Mouse (Mus musculus): ENCODE results near the gene Coro1b.

The Coro1b gene

DNA sequence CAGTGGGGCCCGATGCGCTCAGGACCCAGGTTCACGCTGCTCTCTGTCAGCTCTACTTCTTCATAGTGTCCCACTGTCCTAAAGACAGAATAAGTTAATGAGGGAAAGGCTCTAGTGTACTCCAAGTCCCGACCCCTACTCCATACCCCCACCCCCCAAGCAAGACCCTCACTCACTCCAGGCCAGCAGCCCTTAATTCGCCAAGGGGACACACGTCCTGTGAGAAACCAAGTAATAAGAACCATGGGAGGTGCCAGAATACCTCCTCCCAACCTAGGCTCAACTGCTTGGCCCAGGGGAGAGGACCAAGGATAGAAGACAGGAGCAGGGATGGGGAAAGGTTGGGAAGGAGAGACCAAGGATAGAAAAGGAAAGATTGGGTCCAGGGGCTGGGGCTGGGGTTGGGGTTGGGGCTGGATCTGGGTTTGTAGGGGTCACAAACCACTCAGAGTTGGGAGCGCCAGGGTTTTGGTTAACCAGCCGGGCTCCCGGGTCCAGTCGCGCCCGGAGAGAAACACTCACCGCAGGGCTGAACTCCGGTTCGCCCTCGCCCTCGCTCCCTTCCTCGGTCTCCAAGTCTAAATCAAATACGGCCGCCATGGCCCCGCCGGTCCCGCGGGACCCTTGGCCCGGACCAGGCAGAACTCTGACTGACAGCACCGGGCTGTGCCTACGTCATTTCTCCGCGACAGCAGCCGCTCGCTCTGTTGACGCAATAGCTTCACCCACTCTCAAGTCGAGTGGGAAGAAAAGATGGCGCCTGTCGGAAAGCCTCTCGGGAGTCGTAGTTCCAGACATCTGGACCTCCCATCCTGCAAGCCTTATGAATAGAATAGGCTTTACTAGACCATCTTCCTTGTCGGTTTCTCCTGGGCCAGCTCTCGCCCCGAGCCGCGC is 14.5 kb downstream of the Coro1b start, which contains the start of gene Rps6kb2:
TSS of gene Rps6kb2 (minus strand) at position 709 of the 897 bp plus-strand sequence.
- peak; percentile 97 for DNase-seq

GRCm38 (mm10) chr19:4163543-4163887 is 15.1 kb downstream of the Coro1b start:
- DNase-seq = no peak

DNA sequence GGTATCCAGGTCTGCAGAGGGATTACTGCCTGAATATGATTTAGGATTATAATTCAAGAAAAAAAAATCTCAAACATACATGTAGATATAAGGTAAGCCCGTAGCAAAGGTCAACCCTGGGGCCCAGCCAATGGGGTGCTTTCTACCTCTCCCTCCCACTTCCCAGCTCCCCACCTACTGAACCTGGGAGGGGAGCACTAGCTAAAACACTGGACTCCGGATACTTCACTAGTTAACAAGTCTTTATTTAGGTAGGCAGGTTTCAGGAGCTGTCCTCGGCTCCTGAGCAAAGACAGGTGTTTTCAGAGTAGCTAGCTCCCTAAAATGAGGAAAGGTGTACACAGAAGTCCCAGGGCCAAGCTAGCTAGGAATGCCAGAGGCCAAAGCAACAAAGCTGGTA is 15.7 kb downstream of the Coro1b start:
- DNase-seq = no peak

DNA sequence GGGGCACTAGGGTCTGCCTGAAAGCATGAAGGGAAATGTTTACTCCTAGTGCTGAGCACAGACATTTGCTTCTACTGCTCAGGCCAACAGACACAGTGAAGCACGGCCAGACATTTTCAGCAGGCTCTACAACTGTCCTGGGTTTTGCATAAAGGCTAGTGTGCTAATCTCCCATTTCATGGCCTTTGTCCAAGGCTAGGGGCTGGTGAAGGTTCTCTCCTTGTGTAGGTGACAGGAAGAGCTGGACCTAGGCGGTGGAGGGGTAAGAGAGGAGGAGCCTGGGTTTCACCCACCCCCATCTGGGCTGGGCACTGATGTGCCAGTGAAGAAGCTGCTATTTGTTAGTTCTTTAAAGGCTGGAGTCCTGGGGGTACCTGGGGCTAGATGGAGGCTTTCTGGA is 16.3 kb downstream of the Coro1b start:
- DNase-seq = no peak

DNA sequence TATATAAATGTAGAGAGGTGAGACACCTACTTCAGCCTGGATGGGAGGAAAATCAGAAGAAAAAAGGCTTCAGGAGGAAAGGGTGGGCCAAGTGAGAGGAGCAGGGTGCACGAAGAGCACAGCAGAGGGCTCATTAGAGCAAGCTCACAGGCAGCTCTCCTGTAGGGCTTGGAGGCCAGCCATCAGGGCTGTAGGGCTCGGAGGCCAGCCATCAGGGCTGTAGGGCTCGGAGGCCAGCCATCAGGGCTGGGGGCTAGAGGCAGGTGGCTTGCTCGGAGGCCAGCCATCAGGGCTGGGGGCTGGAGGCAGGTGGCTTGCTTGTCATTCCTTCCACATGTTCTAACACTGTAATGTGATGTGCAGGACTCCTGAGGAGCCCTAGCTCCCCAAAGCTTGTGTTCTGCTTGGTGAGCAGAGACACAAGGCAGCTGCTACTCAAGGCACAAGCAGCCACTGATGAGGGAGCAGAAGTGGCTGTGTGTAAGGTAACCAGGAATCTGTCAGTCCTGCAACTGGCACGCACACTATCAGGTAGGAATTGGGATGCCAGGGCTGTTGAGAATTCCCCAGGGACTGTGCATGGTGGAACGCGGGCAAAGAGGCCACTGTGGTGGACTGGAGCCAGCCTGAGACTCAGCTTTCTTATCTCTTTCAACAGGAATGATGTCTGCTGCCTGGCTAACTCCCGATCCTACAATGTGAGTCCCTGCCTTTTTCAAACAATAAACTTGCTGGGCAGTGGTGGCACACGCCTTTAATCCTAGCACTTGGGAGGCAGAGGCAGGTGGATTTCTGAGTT is 18.5 kb downstream of the Coro1b start:
- DNase-seq = no peak

DNA sequence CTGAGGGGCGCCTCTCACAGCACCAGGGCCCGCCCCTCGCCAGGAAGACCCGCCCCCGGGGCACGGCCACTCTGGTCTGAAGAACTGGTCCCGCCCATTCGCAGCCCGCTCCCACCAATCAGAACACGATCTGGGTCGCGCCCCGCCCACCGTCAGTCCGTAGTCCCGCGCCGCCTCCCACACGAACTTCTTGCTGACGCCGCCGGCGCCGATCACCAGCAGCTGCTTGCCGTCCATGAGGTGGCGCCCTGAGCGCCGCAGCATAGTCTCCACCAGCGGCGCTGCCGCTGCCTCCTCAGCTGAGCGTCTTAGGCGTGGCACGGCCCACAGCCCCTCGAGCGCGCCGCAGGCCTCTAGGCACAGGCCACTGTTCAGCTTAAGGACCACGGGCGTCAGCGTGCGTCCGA is 21.0 kb downstream of the Coro1b start:
- peak; percentile 99 for DNase-seq

GRCm38 (mm10) chr19:4169810-4170209 is 21.4 kb downstream of the Coro1b start:
- DNase-seq = no peak

GRCm38 (mm10) chr19:4170723-4171392 is 22.4 kb downstream of the Coro1b start:
- no peak for DNase-seq

- peak; percentile 62 for DNase-seq
Measured at GRCm38 (mm10) chr19:4171393-4172290, 23.2 kb downstream of the Coro1b start.

DNA sequence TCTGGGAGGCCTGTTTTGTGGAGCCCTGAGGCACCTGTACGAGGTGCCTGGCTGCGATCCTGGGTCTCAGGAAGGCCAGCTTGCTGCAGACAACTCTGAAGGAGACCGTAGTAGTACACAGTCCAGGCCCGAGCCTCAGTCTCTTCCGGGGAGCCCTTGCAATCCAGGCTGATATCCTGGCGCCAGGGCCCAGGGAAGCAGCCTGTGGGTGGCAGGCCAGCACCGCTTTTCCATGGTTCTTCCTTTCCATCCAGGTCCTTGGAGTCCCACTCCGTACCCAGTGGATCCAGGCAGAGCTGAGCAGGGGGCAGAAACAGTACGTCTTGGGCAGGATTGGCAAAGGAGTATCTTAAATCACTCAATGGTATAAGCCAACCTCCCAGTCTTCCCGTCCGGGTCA is 24.5 kb downstream of the Coro1b start:
- no peak for DNase-seq

DNA sequence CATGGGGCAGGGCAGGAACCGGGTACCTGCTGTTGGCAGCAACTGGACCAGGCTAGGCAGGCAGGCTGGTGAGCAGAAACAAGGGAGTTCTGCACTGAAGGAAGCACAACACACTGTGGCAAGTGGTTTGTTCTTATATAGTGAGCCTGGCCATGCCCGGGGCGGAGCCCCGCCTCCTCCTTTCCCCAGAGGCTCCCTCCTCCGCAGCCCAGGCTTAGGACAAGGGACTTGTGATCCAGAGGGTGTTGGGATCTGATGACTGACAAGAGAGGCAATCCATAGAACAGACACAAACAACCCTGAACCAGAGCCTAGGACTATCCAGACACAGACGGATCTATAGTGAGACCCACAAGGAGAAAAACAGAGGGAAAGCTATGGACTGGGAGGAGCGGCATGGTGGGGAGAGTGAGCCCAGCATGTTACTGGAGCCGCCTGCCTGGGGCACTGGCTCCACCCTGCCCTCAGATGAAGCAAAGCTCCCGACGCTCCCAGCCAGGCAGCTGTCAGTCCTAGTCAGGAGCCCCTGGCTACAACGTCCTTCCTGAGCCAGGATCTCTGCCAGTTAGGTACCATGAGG is 27.0 kb downstream of the Coro1b start, which contains the start of gene Carns1:
TSS of gene Carns1 (minus strand) at position 112 of the 580 bp plus-strand sequence.
- peak; percentile 66 for DNase-seq

DNA sequence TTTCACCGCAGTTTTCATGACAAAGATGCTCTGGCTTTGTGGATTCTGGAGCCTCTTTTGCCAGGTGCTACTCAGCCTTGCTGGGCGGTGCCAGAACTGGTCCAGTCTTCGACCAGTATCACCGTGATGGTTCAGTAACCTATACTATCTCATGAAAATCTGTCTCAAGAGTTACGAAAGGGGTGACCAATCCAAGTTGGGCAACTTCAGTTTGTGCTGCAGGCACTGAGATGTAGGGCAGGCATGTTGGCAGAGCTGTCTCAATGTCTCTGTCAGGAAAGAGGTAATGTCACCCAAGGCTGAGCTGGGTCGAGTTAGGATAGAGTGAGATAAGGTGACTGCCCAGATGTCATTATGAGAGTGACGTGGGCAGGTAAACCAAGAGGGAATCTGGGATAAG is 32.0 kb downstream of the Coro1b start:
- DNase-seq = no peak

DNA sequence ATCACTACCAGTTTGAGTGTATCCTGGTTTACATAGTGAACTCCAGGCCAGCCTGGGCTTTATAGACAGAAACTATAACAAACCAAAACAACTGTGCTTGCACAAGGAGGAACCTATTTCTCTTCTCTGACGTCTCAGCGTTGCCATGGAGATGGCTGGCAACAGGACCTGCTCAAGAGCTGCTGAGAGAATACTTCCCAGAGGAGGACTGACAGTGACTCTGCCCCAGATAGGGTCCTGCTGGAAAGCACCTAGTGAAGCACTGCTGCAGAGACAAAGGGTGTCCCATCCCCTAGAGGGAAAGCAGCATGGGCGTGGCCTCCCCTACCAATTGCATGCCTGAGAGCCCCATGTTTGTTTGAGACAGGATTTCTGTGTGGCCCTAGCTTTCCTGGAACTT is 33.5 kb downstream of the Coro1b start:
- peak; percentile 79 for DNase-seq

- no peak for DNase-seq
Measured at GRCm38 (mm10) chr19:4183689-4184088, 35.3 kb downstream of the Coro1b start.

DNA sequence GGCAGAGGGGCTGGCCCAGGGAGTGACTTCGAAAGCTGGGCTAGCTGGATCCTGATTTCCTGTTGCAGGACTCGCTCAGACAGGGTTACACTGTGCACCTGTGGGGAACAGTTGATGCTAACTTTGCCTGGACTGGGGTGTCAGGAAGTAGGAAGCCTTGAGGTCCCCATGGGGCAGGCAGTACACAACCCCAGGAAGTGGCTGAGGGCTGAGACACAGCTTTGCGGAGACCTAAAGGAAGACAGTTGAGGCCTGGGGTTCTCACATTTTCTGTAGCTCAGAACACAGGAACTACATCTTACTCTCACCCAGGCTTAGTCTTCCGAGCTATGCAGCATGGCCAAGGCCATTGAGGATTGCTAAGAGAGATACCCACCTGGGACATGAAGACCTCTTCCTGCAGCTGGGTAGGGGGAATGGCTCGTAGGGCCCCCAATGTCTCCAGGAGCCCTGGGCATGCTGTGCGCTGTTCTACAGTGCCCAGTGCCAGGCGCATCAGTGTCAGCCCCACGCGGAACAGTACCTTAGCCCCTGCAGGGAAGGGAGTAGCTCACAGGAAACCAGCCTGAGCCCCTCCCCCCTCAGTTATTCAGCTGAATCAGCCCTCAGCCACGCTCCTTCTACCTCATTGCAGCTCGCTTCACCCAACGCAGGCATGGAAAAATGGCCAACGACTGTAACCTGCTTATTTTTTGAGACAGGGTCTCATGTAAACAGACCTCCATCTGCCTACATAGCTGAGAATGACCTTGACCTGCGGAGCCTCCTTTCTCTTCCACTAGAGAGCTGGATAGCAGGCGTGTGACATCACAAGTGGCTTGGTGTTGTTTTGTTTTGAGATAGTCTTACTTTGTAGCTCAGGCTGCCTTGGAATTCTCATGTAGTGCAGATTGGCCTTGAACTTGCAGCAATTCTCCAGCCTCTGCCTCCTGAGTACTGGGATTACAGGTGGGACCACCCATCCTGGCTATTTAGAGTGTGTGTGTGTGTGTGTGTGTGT is 36.9 kb downstream of the Coro1b start:
- DNase-seq = peak; percentile 56

DNA sequence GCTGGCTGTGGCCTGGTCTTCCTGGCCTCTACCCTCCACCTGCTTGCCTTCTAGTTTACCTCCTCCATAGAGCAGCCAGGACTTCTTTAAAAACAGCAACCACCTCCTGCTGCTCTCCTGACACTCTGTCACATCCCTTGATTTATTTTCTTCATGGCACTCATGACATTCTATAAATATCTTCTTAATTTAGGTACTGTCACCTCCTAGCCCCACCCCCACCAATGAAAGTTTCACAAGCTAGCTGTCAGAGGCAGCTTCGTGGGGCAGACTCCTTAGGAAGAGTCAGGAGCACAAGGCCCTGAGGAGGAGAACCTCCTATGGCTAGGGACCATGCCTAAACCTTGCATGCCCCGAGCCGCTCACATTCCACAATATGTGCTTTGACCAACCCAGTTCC is 38.9 kb downstream of the Coro1b start:
- DNase-seq = no peak

- DNase-seq = no peak
Measured at GRCm38 (mm10) chr19:4189051-4189620, 40.7 kb downstream of the Coro1b start.

- peak; percentile 68 for DNase-seq
Measured at GRCm38 (mm10) chr19:4190831-4191334, 42.5 kb downstream of the Coro1b start, which contains the start of gene Tbc1d10c. TSS of gene Tbc1d10c (minus strand) at chr19:4191284.

DNA sequence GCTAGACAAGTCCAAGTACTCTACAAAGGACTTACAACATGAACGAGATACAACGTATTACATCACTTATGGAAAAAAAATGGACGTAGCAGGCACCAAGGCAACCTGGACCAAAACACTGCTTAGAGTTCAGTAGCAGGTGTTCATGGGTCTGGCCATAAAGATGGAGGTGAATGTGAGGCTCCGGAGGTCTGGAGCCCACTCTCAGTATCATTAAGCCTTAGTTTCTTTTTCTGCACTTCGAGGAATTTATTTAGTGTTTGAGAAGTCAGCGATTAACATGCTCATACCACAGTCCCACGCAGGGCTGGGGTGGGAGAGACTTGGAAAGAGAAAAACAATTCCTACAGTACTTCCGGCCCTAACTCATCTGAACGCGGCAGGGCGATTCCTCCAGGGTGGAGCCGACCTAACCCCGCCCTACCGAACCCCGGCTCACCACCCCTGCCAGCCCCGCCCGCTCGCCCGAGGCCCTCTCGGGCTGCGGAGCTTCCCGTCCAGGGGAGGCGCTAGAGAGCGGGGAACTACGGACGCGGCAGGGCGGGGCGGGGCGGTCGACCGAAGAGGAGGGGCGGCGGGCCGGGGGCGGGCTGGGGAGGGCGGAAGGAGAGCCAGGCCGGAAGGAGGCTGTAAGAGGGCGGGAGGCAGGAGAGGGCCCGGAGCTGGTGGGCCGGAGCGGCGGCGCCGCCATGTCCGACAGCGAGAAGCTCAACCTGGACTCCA is 43.3 kb downstream of the Coro1b start, which contains the start of gene Ppp1ca:
TSS of gene Ppp1ca (plus strand) at position 538 of the 723 bp plus-strand sequence.
- DNase-seq = peak; percentile 98

All from lung, postnatal 10 days (tissue).